Mouse (Mus musculus): ENCODE measurements around the gene Ranbp1. TPM values are rescaled to one million over a fixed set of nuclear protein-coding genes. Genes with fewer than 3 reads are reported as not detected.

The Ranbp1 gene
- polyA plus RNA-seq, 1 experiment from 2014 or later: 508 TPM

- H3K4me2 ChIP-seq (replicated peaks; ENCODE audit: low read depth, low read length): no peak overlapping the region
- H3K4me1 ChIP-seq (ENCODE audit: insufficient read depth, low read length): peaks cover 18% of the 10 kb centered on the region
- no peaks in the 10 kb centered on the region for H3K9me3 ChIP-seq (ENCODE audit: low read length)
- ATAC-seq (ENCODE audit: low FRiP score, low TSS enrichment): no peak
- WGBS: 93% methylated on average over 1 of the region's 1 CpGs
- H3K9ac ChIP-seq (replicated peaks; ENCODE audit: low read length): no peak overlapping the region
- peaks cover 70% of the 10 kb centered on the region for H3K36me3 ChIP-seq (ENCODE audit: insufficient read depth, low read length)
- no peak overlapping the region for H3K27ac ChIP-seq (ENCODE audit: low read length)
- H3K27me3 ChIP-seq (ENCODE audit: insufficient read depth, low read length): no peaks in the 10 kb centered on the region
- no peak overlapping the region for H3K4me3 ChIP-seq (ENCODE audit: low read length)
Measured at GRCm38 (mm10) chr16:18253866-18254265, 5.3 kb upstream of the Ranbp1 start.

- Histone ChIP-seq H3K36me3 (ENCODE audit: insufficient read depth, low read length) (peaks cover 61% of the 10 kb centered on the region), H3K9me3 (ENCODE audit: low read length) (no peaks in the 10 kb centered on the region), H3K4me1 (ENCODE audit: insufficient read depth, low read length) (peaks cover 18% of the 10 kb centered on the region), H3K9ac (replicated peaks; ENCODE audit: low read length) (no peak overlapping the region), H3K27ac (ENCODE audit: low read length) (no peak overlapping the region), H3K4me2 (replicated peaks; ENCODE audit: low read depth, low read length) (no peak overlapping the region), H3K4me3 (ENCODE audit: low read length) (no peak overlapping the region), H3K27me3 (ENCODE audit: insufficient read depth, low read length) (no peaks in the 10 kb centered on the region)
- WGBS: 79% methylated on average over 6 of the region's 6 CpGs
- no peak for ATAC-seq (ENCODE audit: low FRiP score, low TSS enrichment)
Measured at GRCm38 (mm10) chr16:18252736-18253135, 4.2 kb upstream of the Ranbp1 start.

GRCm38 (mm10) chr16:18250828-18251790 lies 2.6 kb upstream of the Ranbp1 start:
- Histone ChIP-seq H3K9ac (replicated peaks; ENCODE audit: low read length) (peak overlapping the region; percentile 87), H3K9me3 (ENCODE audit: low read length) (no peaks in the 10 kb centered on the region), H3K27me3 (ENCODE audit: insufficient read depth, low read length) (no peaks in the 10 kb centered on the region), H3K4me3 (ENCODE audit: low read length) (peak overlapping the region; percentile 81; the same call in 1 of the 2 replicates), H3K36me3 (ENCODE audit: insufficient read depth, low read length) (peaks cover 47% of the 10 kb centered on the region), H3K27ac (ENCODE audit: low read length) (no peak overlapping the region), H3K4me2 (replicated peaks; ENCODE audit: low read depth, low read length) (peak overlapping the region; percentile 70), H3K4me1 (ENCODE audit: insufficient read depth, low read length) (peaks cover 32% of the 10 kb centered on the region)
- no peak for ATAC-seq (ENCODE audit: low FRiP score, low TSS enrichment)
- 59% methylated on average over 10 of the region's 10 CpGs for WGBS

GRCm38 (mm10) chr16:18250231-18250630 lies 1.7 kb upstream of the Ranbp1 start:
- Histone ChIP-seq H3K36me3 (ENCODE audit: insufficient read depth, low read length) (peaks cover 49% of the 10 kb centered on the region), H3K4me3 (ENCODE audit: low read length) (peak overlapping the region; percentile 81), H3K4me2 (replicated peaks; ENCODE audit: low read depth, low read length) (peak overlapping the region; percentile 70), H3K27me3 (ENCODE audit: insufficient read depth, low read length) (no peaks in the 10 kb centered on the region), H3K9ac (replicated peaks; ENCODE audit: low read length) (peak overlapping the region; percentile 87), H3K9me3 (ENCODE audit: low read length) (no peaks in the 10 kb centered on the region), H3K27ac (ENCODE audit: low read length) (no peak overlapping the region), H3K4me1 (ENCODE audit: insufficient read depth, low read length) (peaks cover 33% of the 10 kb centered on the region)
- no peak for ATAC-seq (ENCODE audit: low FRiP score, low TSS enrichment)
- WGBS: 68% methylated on average over 4 of the region's 4 CpGs

GRCm38 (mm10) chr16:18249364-18249967 lies 934 bp upstream of the Ranbp1 start:
- peak overlapping the region; percentile 87 for H3K9ac ChIP-seq (replicated peaks; ENCODE audit: low read length)
- H3K4me1 ChIP-seq (ENCODE audit: insufficient read depth, low read length): peaks cover 33% of the 10 kb centered on the region
- peak overlapping the region; percentile 70 for H3K4me2 ChIP-seq (replicated peaks; ENCODE audit: low read depth, low read length)
- H3K36me3 ChIP-seq (ENCODE audit: insufficient read depth, low read length): peaks cover 55% of the 10 kb centered on the region
- H3K4me3 ChIP-seq (ENCODE audit: low read length): peak overlapping the region; percentile 81
- peak overlapping the region; percentile 94 for H3K27ac ChIP-seq (ENCODE audit: low read length)
- WGBS: 4% methylated on average over 27 of the region's 27 CpGs
- ATAC-seq (ENCODE audit: low FRiP score, low TSS enrichment): peak; percentile 20
- no peaks in the 10 kb centered on the region for H3K9me3 ChIP-seq (ENCODE audit: low read length)
- no peaks in the 10 kb centered on the region for H3K27me3 ChIP-seq (ENCODE audit: insufficient read depth, low read length)

GRCm38 (mm10) chr16:18247521-18248399 lies 772 bp downstream of the Ranbp1 start:
- H3K27me3 ChIP-seq (ENCODE audit: insufficient read depth, low read length): no peaks in the 10 kb centered on the region

GRCm38 (mm10) chr16:18241581-18241980 lies 7.0 kb downstream of the Ranbp1 start:
- Histone ChIP-seq H3K4me2 (replicated peaks; ENCODE audit: low read depth, low read length) (no peak overlapping the region), H3K4me1 (ENCODE audit: insufficient read depth, low read length) (peaks cover 6% of the 10 kb centered on the region), H3K27ac (ENCODE audit: low read length) (no peak overlapping the region), H3K9ac (replicated peaks; ENCODE audit: low read length) (no peak overlapping the region), H3K9me3 (ENCODE audit: low read length) (no peaks in the 10 kb centered on the region), H3K36me3 (ENCODE audit: insufficient read depth, low read length) (peaks cover 81% of the 10 kb centered on the region), H3K4me3 (ENCODE audit: low read length) (no peak overlapping the region), H3K27me3 (ENCODE audit: insufficient read depth, low read length) (no peaks in the 10 kb centered on the region)
- no peak for ATAC-seq (ENCODE audit: low FRiP score, low TSS enrichment)
- WGBS: 94% methylated on average over 10 of the region's 10 CpGs

More at GRCm38 (mm10) chr16:18247521-18248399, 772 bp downstream of the Ranbp1 start:
- Histone ChIP-seq H3K36me3 (ENCODE audit: insufficient read depth, low read length) (peaks cover 55% of the 10 kb centered on the region), H3K4me1 (ENCODE audit: insufficient read depth, low read length) (peaks cover 33% of the 10 kb centered on the region), H3K4me2 (replicated peaks; ENCODE audit: low read depth, low read length) (peak overlapping the region; percentile 63), H3K9me3 (ENCODE audit: low read length) (no peaks in the 10 kb centered on the region), H3K9ac (replicated peaks; ENCODE audit: low read length) (peak overlapping the region; percentile 93), H3K27ac (ENCODE audit: low read length) (peak overlapping the region; percentile 83), H3K4me3 (ENCODE audit: low read length) (peak overlapping the region; percentile 81)
- WGBS: under 1% methylated on average over 33 of the region's 33 CpGs
- ATAC-seq (ENCODE audit: low FRiP score, low TSS enrichment): no peak

- ATAC-seq (ENCODE audit: low FRiP score, low TSS enrichment): no peak
- 72% methylated on average over 7 of the region's 7 CpGs for WGBS
- peaks cover 24% of the 10 kb centered on the region for H3K4me1 ChIP-seq (ENCODE audit: insufficient read depth, low read length)
- peak overlapping the region; percentile 90; the same call in 1 of the 2 replicates for H3K27ac ChIP-seq (ENCODE audit: low read length)
- H3K9me3 ChIP-seq (ENCODE audit: low read length): no peaks in the 10 kb centered on the region
- no peaks in the 10 kb centered on the region for H3K27me3 ChIP-seq (ENCODE audit: insufficient read depth, low read length)
- peak overlapping the region; percentile 91 for H3K9ac ChIP-seq (replicated peaks; ENCODE audit: low read length)
- no peak overlapping the region for H3K4me3 ChIP-seq (ENCODE audit: low read length)
- H3K36me3 ChIP-seq (ENCODE audit: insufficient read depth, low read length): peaks cover 36% of the 10 kb centered on the region
- H3K4me2 ChIP-seq (replicated peaks; ENCODE audit: low read depth, low read length): no peak overlapping the region
Measured at GRCm38 (mm10) chr16:18236676-18237501, 11.6 kb downstream of the Ranbp1 start.
